Mouse (Mus musculus): ENCODE data around the gene Alg14.

DNA sequence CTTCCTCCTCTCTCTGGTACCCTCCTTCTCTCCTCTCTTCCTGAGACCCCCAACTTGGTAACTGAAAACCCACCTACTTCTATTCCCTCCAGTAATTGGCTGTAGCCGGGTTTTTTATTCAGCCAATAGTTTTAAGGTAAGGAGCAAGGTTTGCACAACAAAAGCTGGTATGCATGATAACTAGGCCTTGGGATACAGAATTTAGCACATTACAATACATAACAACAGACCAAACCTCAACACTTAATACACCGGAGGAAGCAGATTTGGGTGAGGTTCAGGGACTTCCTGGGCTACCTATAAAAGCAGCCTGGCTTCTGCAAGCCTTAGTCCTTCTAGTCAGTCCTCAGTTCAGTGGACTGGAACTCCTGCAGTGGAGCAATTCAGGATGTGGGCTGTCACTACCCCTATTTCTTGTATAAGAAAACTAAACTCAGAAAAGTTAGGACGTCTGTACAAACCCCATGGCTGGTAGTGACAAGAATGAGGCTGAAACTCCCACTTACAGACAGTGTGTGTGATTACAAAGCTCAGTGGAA is 96.0 kb downstream of the Alg14 start:
- no peak for TF ChIP-seq GATA1 (IDR thresholded peaks at IDR 0.05; ENCODE audit: low read length)
- TF ChIP-seq TAL1 (IDR thresholded peaks at IDR 0.05; ENCODE audit: low read length), result no peak

Data from erythroblast, embryonic 14.5 days (primary cell).